Mouse (Mus musculus) limb, embryonic 14.5 days (tissue): ENCODE measurements at regions not wholly inside any gene's neighbourhood (a gene's known extent, or its start where the extent isn't known, plus 50 kb on each side); places are given as distances from the start of the nearest gene placed in this dataset.

Source experiments
- ATAC-seq: fragments of 200-750 bp; cut with Nextera tagmentation; 2 replicates; pipeline ENCODE4 v1.8.0; 2017; ENCODE audit warnings: low read depth, moderate number of reproducible peaks, moderate TSS enrichment; ENCODE audit not compliant: low FRiP score
- DNase-seq: peaks from one replicate; pipeline ENCODE4 v3.0.0-alpha.2; 2015; ENCODE audit warnings: low spot score
- H3K27ac ChIP-seq: fragments of 300-500 bp; sonication (generic); replicated peaks from 2 replicates; pipeline ENCODE4 v1.5.1; 2014; ENCODE audit warnings: low read depth, mild to moderate bottlenecking, low read length, moderate library complexity, mixed read lengths
- H3K27me3 ChIP-seq: fragments of 300-500 bp; sonication (generic); 2 replicates; pipeline ENCODE4 v1.6.1; 2014; ENCODE audit warnings: low read length, mixed read lengths; ENCODE audit not compliant: control insufficient read depth, insufficient read depth
- H3K36me3 ChIP-seq: fragments of 300-500 bp; sonication (generic); 2 replicates; pipeline ENCODE4 v1.6.1; 2014; ENCODE audit warnings: mild to moderate bottlenecking, low read length, moderate library complexity, mixed read lengths; ENCODE audit not compliant: control insufficient read depth, insufficient read depth
- H3K4me1 ChIP-seq: fragments of 300-500 bp; sonication (generic); 2 replicates; pipeline ENCODE4 v1.6.1; 2014; ENCODE audit warnings: antibody characterized with exemption, low read length, mixed read lengths; ENCODE audit not compliant: control insufficient read depth, insufficient read depth
- H3K4me2 ChIP-seq: fragments of 300-500 bp; sonication (generic); replicated peaks from 2 replicates; pipeline ENCODE4 v1.6.1; 2014; ENCODE audit warnings: low read depth, mild to moderate bottlenecking, low read length, moderate library complexity; ENCODE audit not compliant: severe bottlenecking
- H3K4me3 ChIP-seq: fragments of 300-500 bp; sonication (generic); replicated peaks from 2 replicates; pipeline ENCODE4 v1.5.1; 2014; ENCODE audit warnings: low read length
- H3K9ac ChIP-seq: fragments of 300-500 bp; sonication (generic); 2 replicates; pipeline ENCODE4 v1.6.1; 2014; ENCODE audit warnings: mild to moderate bottlenecking, low read depth, low read length, moderate library complexity; ENCODE audit not compliant: severe bottlenecking
- H3K9me3 ChIP-seq: fragments of 300-500 bp; sonication (generic); 2 replicates; pipeline ENCODE4 v1.6.1; 2016; ENCODE audit warnings: low read length; ENCODE audit not compliant: control insufficient read depth
- POLR2A ChIP-seq: fragments of 200-500 bp; IDR thresholded peaks from 2 replicates; pipeline ENCODE4 v1.8.0; 2012; ENCODE audit warnings: inconsistent platforms, mild to moderate bottlenecking, moderate library complexity, borderline replicate concordance; ENCODE audit not compliant: insufficient read depth, insufficient read length; ENCODE audit errors: extremely low read depth
- WGBS: fragments of 180-500 bp; shearing (Covaris S2); extraction: QIAGEN DNeasy Blood & Tissue Kit; methylation state at CpG from one replicate; pipeline ENCODE4 v1.1.7; 2014; 5-methylcytosine and 5-hydroxymethylcytosine counted together

DNA sequence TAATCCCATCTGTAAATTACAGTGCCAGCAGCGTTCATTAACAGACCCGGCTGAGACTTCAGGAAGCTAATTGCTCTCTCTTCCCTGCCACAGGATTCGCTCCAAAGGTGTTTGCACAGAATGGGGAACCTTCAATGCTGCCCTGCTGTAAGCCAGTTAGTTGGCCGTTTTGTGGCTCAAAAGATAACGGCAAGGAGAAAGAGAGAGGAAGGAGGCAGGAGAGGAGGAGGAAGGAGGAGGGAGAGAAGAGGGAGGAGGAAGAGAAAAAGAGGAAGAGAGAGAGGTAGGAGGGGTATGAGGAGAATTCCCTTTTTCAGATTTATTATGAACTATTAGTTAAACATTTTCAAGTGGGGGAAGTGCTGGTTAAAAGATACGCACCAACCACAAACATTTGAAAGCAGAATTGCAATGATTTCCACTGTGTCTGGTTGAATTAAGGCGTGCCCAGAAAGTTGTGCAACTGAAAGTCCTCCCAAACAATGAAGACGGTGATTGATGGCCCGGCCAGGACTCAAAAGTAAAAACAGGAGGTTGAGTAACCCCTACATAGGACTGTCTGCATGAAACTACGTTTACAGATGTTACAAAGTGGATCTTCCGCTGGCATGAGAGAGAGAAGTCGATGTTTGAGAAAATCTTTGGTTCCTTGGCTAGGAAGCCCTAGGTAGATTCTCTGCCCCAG, 273.6 kb downstream of the Mreg start:
- Histone ChIP-seq H3K9me3 (no peaks in the 10 kb centered on the region), H3K9ac (no peak overlapping the region), H3K4me2 (no peak overlapping the region), H3K27me3 (no peaks in the 10 kb centered on the region), H3K27ac (no peak overlapping the region), H3K4me1 (peaks cover 11% of the 10 kb centered on the region), H3K4me3 (no peak overlapping the region), H3K36me3 (no peaks in the 10 kb centered on the region)
- no peak for TF ChIP-seq POLR2A
- no peak for ATAC-seq
- DNase-seq, result no peak
- 45% methylated on average over 12 of the region's 12 CpGs for WGBS

DNA sequence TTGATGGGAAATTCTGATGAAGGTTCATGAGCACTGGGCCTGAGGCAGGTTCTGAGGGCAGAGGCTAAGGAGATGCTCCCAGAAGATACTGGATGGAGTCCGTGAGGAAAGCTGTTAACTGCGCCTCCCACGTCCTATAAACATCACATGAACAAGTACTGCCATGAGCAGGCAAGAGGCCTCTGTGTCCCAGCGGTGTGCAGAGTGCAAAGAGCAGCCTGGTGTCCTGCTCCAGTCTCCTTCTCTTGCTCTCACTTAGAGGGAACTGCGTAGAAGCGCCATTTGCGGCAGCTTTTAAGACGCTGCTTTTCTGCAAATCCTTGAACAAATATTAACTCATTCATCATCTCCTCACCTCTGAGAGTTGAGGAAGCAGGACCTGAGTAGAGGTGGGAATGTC, 274.2 kb downstream of the Mreg start:
- Histone ChIP-seq H3K27ac (no peak overlapping the region), H3K9ac (no peak overlapping the region), H3K36me3 (no peaks in the 10 kb centered on the region), H3K27me3 (no peaks in the 10 kb centered on the region), H3K4me3 (no peak overlapping the region), H3K4me2 (no peak overlapping the region), H3K9me3 (no peaks in the 10 kb centered on the region), H3K4me1 (peaks cover 11% of the 10 kb centered on the region)
- WGBS, result 32% methylated on average over 8 of the region's 8 CpGs
- TF ChIP-seq POLR2A, result no peak
- no peak for DNase-seq
- ATAC-seq, result no peak

DNA sequence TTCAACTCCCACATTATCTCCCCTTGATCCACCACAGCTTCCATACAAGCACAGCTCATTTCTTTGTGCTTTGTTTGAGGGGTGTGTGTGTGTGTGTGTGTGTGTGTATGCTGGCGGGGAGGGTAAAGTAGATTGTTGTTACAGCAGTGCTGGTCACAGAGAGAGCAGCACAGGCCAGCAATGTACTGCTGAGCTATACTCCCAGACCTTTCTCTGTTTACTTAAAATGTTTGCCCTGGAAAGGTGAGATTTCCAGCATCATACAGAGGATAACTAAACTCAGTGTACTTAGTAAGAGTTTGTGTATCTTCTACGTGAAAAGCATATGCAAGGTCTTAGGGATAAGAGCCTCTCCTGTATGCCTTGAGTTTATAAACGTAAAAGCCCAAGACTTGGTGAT, 274.9 kb downstream of the Mreg start:
- no peak overlapping the region for H3K4me2 ChIP-seq
- whole genome bisulfite sequencing, result 71% methylated on average over 3 of the region's 3 CpGs
- H3K4me3 ChIP-seq, result no peak overlapping the region
- H3K27ac ChIP-seq, result no peak overlapping the region
- ATAC-seq (no peak), DNase-seq (no peak)
- no peaks in the 10 kb centered on the region for H3K27me3 ChIP-seq
- peaks cover 11% of the 10 kb centered on the region for H3K4me1 ChIP-seq
- no peaks in the 10 kb centered on the region for H3K9me3 ChIP-seq
- H3K9ac ChIP-seq, result no peak overlapping the region
- H3K36me3 ChIP-seq, result no peaks in the 10 kb centered on the region
- TF ChIP-seq POLR2A, result no peak

DNA sequence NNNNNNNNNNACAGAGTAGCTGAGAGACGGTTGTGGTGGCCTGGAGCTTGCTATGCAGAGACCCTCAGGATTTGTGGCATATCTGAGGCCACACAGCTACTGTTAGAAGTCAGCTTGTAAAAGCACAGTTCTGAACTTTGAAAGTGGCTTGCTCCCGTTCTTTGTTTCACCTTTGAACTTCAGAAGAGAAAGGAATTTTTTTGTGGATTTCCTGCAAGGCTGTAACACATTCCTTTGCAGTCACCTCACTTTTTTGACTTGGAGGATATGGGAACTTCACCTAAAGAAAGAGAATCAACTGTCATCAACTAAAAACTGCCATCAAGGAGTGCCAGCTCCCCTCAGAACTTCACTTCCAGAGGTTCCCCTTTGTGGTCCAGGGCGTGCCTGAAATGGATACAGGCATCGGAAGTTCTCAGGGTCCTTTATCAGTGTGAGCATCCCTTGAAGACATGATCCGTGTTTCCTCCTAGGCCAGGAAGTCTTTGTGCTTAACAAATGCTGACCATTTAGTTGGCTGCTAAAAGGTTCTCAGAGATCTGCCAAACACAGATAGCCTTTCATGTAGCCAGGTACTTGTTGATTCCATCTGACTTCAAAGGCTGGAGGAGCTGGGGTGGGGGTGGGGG, 275.5 kb downstream of the Mreg start:
- Histone ChIP-seq H3K9me3 (no peaks in the 10 kb centered on the region), H3K9ac (no peak overlapping the region), H3K4me1 (peaks cover 11% of the 10 kb centered on the region), H3K27me3 (no peaks in the 10 kb centered on the region), H3K27ac (no peak overlapping the region), H3K36me3 (no peaks in the 10 kb centered on the region), H3K4me3 (no peak overlapping the region), H3K4me2 (no peak overlapping the region)
- ATAC-seq, result no peak
- 30% methylated on average over 5 of the region's 5 CpGs for WGBS
- TF ChIP-seq POLR2A, result no peak
- no peak for DNase-seq

DNA sequence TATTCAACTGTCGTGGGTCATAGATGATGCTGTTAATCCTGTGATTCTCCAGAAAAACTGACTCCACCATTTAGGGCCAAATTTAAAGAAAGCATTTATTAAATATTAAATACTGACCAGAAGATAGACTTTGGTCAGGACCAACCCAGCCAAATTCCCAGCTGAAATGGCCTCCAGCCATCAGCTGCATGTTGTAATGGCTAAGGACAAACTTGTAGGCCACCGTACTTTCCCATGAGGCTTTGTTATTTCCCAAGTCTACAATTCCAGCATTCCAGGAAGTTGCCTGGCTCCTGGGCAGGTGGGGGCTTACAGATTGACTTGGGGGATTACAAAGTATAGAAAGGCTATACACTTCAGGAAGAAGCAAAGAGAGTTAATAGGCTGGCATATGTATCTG, 272.5 kb upstream of the Fn1 start:
- Histone ChIP-seq H3K27me3 (no peaks in the 10 kb centered on the region), H3K36me3 (no peaks in the 10 kb centered on the region), H3K9ac (no peak overlapping the region), H3K4me1 (no peaks in the 10 kb centered on the region), H3K27ac (no peak overlapping the region), H3K4me2 (no peak overlapping the region), H3K4me3 (no peak overlapping the region), H3K9me3 (no peaks in the 10 kb centered on the region)
- ATAC-seq, result no peak
- 89% methylated on average over 2 of the region's 2 CpGs for WGBS
- no peak for TF ChIP-seq POLR2A
- no peak for DNase-seq

DNA sequence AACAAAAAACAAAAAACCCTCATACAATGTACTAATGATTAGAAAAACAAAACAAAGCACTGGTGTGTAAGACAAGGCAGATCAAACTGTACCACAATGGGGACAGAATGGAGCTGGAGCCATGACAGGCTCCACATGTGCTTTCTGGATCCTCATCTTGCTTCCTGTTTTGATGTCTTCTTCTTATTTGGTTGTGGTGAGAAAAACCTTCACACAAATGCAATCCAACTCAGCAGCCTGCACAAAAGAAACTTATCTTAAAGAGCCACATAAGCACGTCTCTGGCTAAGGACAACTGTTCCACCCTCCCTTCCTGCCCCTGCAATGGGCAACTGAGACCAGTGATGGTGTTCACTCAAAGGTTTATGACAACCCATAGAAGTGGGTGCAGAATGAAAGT, 271.9 kb upstream of the Fn1 start:
- Histone ChIP-seq H3K4me1 (no peaks in the 10 kb centered on the region), H3K27ac (no peak overlapping the region), H3K9me3 (no peaks in the 10 kb centered on the region), H3K36me3 (no peaks in the 10 kb centered on the region), H3K27me3 (no peaks in the 10 kb centered on the region), H3K4me3 (no peak overlapping the region), H3K9ac (no peak overlapping the region), H3K4me2 (no peak overlapping the region)
- 74% methylated on average over 1 of the region's 1 CpGs for WGBS
- DNase-seq (no peak), ATAC-seq (no peak)
- no peak for TF ChIP-seq POLR2A
